Mouse (Mus musculus): ENCODE measurements around the gene Clk2. TPM values are rescaled to one million over a fixed set of nuclear protein-coding genes. Genes with fewer than 3 reads are reported as not detected.

Clk2 gene
- total RNA-seq, 2 experiments from 2014 or later, result 47.8 to 56.1 TPM

DNA sequence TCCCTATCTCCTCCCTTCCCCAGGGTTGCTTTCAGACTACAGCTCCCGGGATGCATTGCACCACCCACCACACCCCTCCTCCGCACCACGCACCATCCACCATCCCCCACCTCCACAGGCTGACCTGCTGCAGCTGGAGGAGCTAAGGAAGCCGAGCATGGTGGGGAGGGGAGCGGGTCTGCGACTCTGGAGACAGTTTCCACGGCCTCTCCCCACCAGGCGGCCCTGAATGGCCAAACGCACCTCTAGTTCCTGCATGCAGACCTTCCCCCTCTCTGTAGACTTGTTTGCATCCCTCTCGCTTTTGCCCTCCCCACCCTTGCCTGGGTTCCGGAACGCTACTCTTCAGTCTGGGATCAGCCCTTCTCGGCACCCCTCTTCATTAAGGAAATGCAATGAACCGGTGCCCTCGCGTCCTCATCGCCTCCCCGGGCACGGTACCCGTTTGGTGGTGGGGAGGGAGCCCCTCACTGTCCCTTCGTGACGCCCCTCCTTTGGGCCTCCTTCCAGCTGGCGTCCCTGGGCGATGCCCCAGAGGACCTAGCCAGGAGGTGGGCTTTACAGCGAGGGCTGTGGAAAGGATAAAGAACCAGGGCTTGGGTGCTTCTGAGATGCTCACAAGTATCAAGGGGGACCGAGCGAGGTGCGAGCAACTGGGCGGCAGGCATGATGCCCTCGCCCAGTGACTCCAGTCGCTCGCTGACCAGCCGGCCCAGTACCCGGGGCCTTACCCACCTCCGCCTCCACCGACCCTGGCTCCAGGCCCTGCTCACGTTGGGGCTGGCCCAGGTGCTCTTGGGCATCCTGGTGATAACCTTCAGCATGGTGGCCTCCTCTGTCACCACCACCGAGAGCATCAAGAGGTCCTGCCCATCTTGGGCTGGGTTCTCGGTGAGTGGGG lies 18.7 kb downstream of the Clk2 start, which contains the start of gene Fam189b:
TSS of gene Fam189b (plus strand) at position 86 of the 901 bp plus-strand sequence.
- DNase-seq (ENCODE audit: low spot score in 2 of 2), result peak; percentile 91 to 95

DNA sequence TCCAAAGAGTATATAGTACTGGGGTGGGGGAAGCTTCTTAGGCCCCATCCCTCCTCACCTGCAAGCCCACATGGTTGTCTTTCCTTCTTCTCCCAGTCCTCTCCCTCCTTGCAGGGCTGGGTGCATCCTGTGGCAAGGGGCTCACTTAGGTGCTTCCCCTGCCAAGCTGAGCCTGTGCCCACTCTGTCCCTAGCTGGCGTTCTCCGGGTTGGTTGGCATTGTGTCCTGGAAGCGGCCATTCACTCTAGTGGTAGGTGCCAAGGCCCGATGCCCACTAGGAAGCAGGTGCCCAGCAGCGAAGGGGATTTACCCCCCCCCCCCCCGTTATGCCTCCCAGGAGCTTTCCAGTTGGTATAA lies 19.3 kb downstream of the Clk2 start:
- H3K27ac ChIP-seq, result peak overlapping the region; percentile 98
- TF ChIP-seq CTCF (conservative IDR thresholded peaks at IDR 0.05), result no peak
- peak overlapping the region; percentile 88 for H3K4me3 ChIP-seq
- no peak for DNase-seq (ENCODE audit: low spot score in 2 of 2)

More for the DNA sequence above, 18.7 kb downstream of the Clk2 start, which contains the start of gene Fam189b:
- Histone ChIP-seq H3K27ac (peak within 1 kb of the TSS; percentile 98), H3K4me3 (peak within 1 kb of the TSS; percentile 88)
- TF ChIP-seq CTCF (conservative IDR thresholded peaks at IDR 0.05), result peak; percentile 27

- DNase-seq (ENCODE audit: low spot score in 2 of 2), result no peak
- TF ChIP-seq CTCF (conservative IDR thresholded peaks at IDR 0.05), result no peak
- no peak overlapping the region for H3K27ac ChIP-seq
- no peak overlapping the region for H3K4me3 ChIP-seq
These were observed 22.6 kb downstream of the Clk2 start for GRCm38 (mm10) chr3:89187197-89187596.

- no peak for TF ChIP-seq CTCF (conservative IDR thresholded peaks at IDR 0.05)
These were observed 23.3 kb downstream of the Clk2 start for GRCm38 (mm10) chr3:89187690-89188477.

DNA sequence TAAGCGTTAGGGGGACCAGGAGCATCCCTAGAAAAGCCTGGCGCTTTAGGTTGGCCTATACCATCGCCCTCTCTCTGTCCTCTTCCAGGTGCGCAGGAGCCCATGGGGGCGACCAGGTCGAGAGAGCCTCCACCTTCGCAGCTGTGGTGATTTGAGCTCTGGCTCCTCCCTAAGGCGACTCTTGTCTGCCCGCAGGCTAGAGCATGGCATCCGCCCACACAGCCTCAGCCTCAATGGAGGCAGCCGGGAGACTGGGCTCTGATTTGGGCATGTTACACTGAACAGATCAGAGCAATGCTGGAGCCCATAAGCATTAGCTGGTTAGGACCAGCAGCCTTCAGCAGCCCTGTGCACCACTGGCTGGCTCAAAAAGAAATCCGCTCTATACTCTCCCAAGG lies 23.9 kb downstream of the Clk2 start:
- no peak for DNase-seq (ENCODE audit: low spot score in 2 of 2)
- Histone ChIP-seq H3K27ac (no peak overlapping the region), H3K4me3 (no peak overlapping the region)
- no peak for TF ChIP-seq CTCF (conservative IDR thresholded peaks at IDR 0.05)

More at GRCm38 (mm10) chr3:89187690-89188477, 23.3 kb downstream of the Clk2 start:
- no peak for DNase-seq (ENCODE audit: low spot score in 2 of 2)
- Histone ChIP-seq H3K4me3 (no peak overlapping the region), H3K27ac (no peak overlapping the region)

GRCm38 (mm10) chr3:89190436-89190835 lies 25.8 kb downstream of the Clk2 start:
- no peak for TF ChIP-seq CTCF (conservative IDR thresholded peaks at IDR 0.05)
- Histone ChIP-seq H3K27ac (no peak overlapping the region), H3K4me3 (no peak overlapping the region)
- no peak for DNase-seq (ENCODE audit: low spot score in 2 of 2)

DNA sequence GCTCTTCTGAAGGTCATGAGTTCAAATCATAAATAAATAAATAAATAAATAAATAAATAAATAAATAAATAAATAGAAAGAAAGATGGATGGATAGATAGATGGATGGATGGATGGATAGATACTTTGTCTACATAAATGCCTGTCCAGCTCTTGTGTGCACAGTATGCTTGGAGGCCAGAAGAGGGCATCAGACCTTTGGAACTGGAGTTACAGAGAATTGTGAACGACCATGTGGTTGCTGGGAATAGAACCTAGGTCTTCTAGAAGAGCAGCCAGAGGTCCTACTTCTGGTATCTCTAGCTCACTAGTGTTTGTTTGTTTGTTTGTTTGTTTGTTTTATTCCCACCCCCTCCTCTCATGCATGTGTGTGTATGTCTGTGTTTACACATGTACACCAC lies 28.8 kb downstream of the Clk2 start:
- no peak overlapping the region for H3K4me3 ChIP-seq
- DNase-seq (ENCODE audit: low spot score in 2 of 2), result no peak
- no peak overlapping the region for H3K27ac ChIP-seq
- TF ChIP-seq CTCF (conservative IDR thresholded peaks at IDR 0.05), result no peak

DNA sequence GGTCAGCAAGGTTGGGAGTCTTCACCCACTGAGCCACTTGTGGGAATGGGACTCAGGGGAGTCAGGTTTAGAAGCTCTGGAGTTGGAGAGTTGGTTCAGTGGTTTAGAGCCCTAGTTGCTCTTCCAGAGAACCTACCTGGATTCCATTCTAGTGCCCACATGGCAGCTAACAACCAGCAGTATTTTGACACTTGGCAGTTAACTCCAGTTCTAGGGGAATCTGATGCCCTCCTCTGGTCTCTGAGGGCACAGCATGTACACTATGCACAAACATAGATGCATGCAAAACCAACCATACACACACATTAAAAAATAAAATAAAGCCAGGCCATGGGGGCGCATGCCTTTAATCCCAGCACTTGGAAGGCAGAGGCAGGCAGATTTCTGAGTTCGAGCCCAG lies 29.3 kb downstream of the Clk2 start:
- no peak for DNase-seq (ENCODE audit: low spot score in 2 of 2)
- Histone ChIP-seq H3K27ac (no peak overlapping the region), H3K4me3 (no peak overlapping the region)
- peak; percentile 64 for TF ChIP-seq CTCF (conservative IDR thresholded peaks at IDR 0.05)

DNA sequence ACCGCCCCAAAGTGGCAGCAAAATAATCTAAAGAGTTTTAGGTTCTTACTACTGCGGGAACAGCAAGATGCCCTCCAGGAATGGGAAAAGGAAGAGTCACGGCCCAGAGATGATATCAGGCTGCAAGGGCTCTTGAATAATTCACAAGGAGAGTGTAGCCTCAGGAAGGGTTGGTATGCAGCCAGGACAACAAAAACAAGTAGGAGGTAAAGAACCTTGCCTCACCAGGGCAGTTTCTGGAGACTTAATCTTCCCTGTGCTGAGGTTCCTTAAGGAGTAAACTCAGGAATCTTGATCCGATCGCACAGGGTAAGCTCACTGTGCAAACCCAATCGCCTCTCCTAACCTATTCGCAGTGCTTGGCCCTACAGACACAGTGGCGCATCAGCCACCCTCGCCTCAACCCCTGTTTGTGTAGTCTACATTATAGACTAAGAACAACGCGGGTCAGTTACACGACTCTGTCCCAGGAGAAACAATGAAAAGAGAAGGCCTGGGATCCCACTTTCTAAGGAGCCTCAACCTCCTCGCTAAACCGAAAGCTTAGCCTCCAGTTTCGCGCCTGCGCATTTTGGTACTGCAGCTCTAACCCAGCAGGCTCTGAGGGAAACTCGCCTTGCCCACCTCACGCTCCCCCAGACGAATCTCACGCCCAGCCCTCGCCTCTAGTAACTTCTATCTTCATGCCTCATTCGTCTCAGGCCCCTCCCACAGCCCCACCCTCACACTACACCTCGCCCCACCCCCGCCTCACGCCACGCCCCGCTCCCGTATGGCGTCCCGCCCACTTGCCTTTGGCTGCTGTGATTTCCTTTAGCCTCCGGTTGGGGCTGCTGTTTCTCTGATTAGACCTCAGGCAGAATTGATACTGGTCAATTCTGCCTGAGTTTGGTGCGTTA lies 31.6 kb downstream of the Clk2 start:
- peak; percentile 70 for TF ChIP-seq CTCF (conservative IDR thresholded peaks at IDR 0.05)
- peak overlapping the region; percentile 87 for H3K27ac ChIP-seq

GRCm38 (mm10) chr3:89199839-89200238 lies 35.2 kb downstream of the Clk2 start:
- no peak overlapping the region for H3K4me3 ChIP-seq
- H3K27ac ChIP-seq, result no peak overlapping the region
- TF ChIP-seq CTCF (conservative IDR thresholded peaks at IDR 0.05), result no peak
- DNase-seq (ENCODE audit: low spot score in 2 of 2), result no peak

More for the DNA sequence above, 31.6 kb downstream of the Clk2 start:
- H3K4me3 ChIP-seq, result peak overlapping the region; percentile 58
- DNase-seq (ENCODE audit: low spot score in 2 of 2), result peak; percentile 82 to 87

DNA sequence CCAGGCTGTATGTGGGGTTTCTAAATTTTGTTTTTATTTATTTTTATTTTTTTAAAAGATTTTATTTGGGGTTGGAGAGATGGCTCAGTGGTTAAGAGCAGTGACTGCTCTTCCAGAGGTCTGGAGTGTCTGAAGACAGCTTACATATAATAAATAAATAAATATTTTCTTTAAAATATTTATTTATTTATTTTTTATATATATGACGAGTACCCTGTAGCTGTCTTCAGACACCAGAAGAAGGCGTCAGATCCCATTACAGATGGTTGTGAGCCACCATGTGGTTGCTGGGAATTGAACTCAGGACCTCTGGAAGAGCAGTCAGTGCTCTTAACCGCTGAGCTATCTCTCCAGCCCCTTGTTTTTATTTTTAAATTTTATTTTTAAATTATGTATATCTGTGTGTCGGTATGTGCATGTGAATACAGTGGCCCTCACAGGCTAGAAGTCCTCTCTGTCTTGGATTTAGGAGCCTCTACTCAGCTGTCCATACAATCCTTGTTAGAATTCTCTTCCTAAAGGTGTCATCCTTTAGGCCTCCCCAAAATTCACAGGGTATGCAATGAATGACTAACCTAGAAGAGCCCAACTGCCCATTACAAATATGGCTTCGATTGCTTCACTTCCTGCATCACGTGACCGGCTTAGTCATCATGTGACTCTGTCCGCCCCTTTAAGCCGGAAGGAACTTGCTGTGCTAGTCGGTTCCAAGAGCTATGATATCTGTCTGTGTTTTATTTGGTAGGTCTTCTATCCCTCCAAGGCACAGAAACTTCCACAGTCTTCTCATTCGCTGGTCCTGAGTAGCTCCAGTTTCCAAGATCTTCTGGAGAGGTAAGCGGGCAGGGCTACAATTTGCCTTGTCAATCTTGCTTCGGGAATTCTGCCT lies 37.9 kb downstream of the Clk2 start, which contains the start of gene Gba:
TSS of gene Gba (plus strand) at position 676 of the 889 bp plus-strand sequence.
- peak within 1 kb of the TSS; percentile 84 for H3K4me3 ChIP-seq
- DNase-seq (ENCODE audit: low spot score in 2 of 2), result peak; percentile 84 to 85
- TF ChIP-seq CTCF (conservative IDR thresholded peaks at IDR 0.05), result no peak
- H3K27ac ChIP-seq, result peak within 1 kb of the TSS; percentile 89
